Mouse (Mus musculus): ENCODE data around the gene Krt14.

DNA sequence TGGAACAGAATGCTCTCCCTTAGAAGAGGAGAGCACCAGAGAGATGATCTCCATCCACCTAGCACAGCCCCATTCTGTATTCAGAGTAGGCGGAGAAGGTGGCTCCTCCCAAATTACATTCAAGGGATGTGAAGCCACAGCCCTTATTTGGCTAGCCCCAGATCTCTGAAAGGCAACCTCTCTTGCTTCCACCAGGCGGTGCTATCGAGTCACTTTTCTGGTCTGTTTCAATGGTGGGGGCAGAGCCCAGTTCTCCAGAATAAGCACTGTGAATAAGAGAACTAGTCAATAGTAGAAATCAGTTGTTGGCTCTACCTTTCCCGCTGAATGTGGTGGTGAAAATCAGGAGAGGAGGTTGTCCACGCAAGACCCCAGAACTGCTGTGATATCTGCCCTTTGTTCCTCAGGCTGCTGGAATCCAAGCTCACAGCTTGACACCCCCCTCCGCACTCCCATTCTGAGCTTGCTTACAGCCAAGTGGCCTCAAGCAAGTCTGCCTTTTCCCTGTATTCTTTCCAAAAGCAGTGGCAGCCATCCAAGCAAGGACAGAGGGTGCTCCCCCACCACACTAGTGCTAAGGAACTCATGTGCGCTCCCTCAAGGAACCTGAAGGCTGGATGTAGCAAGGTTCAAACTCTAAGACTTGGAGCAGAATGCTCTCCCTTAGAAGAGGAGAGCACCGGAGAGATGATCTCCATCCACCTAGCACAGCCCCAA lies 7.1 kb downstream of the Krt14 start:
- peak; percentile 37; the same call in 1 of the 2 replicates for TF ChIP-seq CTCF (IDR thresholded peaks at IDR 0.05; ENCODE audit: low read depth)
- no peak for TF ChIP-seq EP300 (IDR thresholded peaks at IDR 0.05; ENCODE audit: low read depth)

Data from liver, embryonic 14.5 days (tissue).